Mouse (Mus musculus) right cerebral cortex, adult 2 months (tissue): Measurements from ENCODE around the gene Asap2.

Source experiments
- DNase-seq, 2 experiments: peaks; one replicate each; pipeline ENCODE4 v3.0.0; 2021 to 2022; ENCODE audit warnings: low spot score in 2 of 2

Asap2 gene

GRCm38 (mm10) chr12:21208172-21208795 lies 218.0 kb downstream of the Asap2 start:
- no peak for DNase-seq

DNA sequence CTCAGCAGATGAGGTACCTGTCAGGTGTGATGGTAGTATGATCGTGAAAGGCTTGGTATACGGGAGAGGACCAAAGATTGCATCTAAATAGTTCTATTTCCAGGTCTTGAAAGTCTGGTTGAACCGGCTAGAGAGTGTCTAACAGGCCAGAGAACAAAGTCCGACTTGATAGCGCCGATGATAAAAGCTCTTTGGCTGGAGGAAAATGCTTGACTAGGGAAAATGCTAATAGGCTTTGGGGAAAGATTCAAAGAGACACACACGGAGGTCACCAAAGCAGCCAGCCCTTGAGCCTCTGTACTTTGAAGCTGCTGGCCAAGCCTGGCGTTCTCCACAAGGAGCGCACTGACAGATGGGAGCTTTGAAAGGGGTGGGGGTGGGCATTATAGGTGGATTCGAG lies 219.0 kb downstream of the Asap2 start:
- no peak for DNase-seq

DNA sequence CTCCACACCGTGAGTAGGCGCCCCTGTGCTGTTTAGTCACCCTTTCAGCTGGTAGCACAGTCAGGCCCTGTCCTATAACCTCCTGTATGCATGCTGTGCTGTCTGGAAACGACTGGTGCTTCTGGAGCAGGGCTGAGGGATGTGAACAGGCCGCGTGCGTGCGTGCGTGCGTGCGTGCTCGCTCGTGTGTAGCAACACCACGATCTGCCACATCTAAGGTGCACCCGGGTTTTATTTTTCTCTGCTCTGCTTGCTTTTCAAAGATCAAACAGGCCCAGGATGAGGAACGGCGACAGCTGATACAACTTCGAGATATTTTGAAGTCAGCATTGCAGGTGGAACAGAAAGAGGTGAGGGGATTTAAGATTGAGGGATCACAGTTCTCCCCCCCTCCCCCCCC lies 222.6 kb downstream of the Asap2 start:
- DNase-seq: no peak

DNA sequence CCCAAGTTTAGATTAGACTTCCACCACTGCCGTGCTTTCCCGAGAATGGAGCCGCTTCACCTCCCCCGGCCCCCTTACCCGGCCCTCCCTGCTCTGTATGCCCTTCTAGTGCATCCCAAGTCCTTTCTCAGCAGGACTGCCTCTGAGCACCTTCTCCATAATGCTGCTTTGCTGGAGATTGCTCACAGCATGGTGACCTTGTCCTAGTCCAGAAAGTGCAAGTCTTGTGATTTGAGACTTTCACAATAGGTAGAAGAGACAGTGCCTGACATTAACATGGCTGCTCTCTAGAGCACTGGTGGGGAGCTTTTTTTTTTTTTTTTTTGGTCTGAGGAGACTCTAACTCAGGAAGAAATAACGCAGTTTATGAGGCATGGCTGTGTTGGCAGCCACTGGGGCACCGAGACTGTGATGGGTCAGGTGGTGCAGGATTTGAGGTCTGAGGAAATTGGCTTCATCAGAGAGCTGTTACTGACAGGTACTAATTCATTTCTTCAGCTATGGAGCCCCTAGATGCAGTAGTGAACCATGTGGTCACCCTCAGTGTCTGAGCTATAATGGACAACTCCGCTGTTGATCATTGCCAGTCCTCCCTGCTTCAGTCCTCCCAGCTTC lies 224.4 kb downstream of the Asap2 start:
- no peak for DNase-seq

- DNase-seq: no peak
These were observed 227.7 kb downstream of the Asap2 start for GRCm38 (mm10) chr12:21217776-21218444.

- no peak for DNase-seq
These were observed 230.3 kb downstream of the Asap2 start for GRCm38 (mm10) chr12:21220596-21220995.

DNA sequence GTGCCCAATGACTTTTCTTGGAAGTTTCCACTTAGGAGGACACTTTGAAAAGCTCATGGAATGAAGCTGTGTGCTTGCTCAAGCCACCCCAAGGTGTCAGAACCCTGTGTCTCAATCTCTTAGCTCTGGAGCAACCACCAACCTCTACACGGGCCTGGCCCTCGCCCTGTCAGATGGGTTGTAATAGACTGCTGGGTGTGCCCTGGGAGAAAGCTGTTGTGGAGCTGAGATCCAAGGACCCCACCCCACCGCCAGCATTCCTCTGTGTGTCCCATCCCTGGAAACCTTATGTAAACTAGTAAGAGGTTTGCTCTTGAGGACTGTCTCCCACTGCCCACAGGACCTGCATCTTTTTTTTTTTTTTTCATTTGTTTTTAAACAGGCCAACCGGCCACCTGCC lies 233.7 kb downstream of the Asap2 start:
- DNase-seq: no peak

- DNase-seq: no peak
These were observed 235.1 kb downstream of the Asap2 start for GRCm38 (mm10) chr12:21225358-21225757.

GRCm38 (mm10) chr12:21226316-21226715 lies 236.1 kb downstream of the Asap2 start:
- DNase-seq: no peak

- DNase-seq: no peak
These were observed 237.1 kb downstream of the Asap2 start for GRCm38 (mm10) chr12:21227076-21227980.

- no peak for DNase-seq
These were observed 238.4 kb downstream of the Asap2 start for GRCm38 (mm10) chr12:21228650-21229049.

GRCm38 (mm10) chr12:21229076-21229918 lies 239.0 kb downstream of the Asap2 start:
- DNase-seq: peak in 1 of 2 experiments; percentile 24

- DNase-seq: no peak
These were observed 243.5 kb downstream of the Asap2 start for GRCm38 (mm10) chr12:21233727-21234126.

DNA sequence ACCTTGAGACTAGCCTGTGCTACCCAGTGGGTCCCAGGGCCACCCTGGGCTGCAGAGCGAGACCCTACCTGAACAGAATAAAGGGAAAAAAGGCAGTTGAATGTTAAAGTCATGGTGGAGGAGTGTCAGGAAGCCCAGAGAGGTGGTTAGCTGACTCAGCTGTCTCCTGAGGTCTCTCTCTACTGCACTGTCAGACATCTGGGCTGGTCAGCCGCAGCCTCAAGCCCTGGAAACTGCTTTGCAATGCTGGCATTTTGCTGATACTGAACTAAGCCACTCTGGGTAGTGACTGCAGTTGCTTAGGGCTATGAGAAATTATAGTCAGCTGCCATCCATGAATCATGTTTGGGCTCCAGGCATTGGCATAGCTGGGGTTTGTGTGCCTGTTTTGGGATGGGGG lies 244.3 kb downstream of the Asap2 start:
- no peak for DNase-seq

DNA sequence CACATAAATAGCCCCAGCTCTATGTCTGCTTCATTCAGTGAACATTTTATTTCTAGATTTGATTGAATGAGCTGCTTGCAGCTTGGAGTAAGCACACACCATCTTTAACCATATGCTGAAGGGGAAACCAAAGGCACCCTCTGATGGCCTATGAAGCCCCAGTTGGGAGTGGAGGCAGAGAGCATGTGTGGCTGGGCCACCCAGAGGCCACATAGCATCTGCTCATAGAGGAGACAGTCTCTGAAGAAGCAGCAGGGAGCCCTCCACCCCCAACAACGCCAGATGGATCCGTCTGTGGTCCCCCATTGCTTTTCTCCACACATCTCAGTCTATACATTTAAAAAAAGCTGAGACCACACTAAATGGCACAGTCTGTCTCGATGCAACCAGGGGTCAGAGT lies 251.7 kb downstream of the Asap2 start:
- no peak for DNase-seq

DNA sequence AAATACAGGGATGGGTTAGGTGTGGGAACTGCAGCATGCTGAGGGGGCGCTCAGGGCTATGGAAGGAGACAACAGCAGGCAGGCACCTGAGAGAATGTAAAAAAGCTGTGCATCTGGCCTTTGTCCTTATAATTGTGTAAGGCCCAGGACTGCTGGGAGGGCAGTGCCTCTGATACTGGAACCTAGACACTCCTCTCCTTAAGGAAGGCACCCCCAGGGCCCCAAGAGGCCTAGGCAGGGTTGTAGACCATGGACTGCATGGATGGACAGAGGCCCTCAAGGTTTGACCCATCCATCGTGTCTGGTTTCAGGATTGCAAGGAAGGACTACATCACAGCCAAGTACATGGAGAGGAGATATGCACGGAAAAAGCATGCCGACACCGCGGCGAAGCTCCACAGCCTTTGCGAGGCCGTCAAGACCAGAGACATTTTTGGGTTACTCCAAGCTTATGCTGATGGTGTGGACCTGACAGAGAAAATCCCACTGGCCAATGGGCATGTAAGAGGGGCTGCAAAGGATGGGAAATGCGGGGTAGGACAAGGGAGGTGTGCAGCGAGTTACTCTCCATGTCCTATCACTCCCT lies 254.2 kb downstream of the Asap2 start:
- no peak for DNase-seq

- DNase-seq: no peak
These were observed 257.6 kb downstream of the Asap2 start for GRCm38 (mm10) chr12:21247711-21248392.

DNA sequence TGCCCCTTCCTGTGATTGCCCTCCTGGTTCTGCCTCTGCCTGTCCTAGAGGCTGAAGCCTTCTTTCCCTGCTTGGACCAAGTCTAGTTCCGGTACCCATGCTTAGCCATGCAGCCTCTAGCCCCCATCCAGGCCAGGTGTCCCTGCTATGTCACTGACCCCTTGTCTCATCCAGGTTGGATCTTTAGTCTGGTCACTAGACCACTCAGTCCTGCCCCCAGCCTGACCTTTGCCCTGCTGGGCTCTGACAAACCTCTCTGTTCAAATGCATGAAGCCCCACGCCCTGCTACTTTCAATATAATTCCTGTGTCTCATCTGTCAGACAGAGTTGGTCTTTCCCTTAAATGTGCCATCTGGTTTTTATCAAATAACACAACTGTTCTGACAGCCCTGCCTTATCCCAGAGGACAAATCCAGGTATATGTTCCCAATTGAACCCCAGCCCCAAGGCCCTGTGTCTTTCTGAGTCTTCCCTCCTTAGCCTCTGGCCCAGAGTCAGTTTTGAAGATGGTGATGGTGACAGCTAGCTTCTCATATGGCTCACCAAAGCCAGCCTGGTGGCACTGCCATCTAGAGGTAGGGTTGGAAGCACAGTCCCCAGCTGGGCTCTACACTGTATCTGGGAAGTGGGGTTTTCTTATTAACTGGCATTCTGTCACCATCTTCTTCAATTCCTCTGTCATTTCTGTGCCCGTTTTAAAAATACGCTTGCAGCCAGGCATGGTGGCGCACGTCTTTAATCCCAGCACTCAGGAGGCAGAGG lies 270.4 kb downstream of the Asap2 start:
- peak in 1 of 2 experiments; percentile 24 for DNase-seq

GRCm38 (mm10) chr12:21261521-21261920 lies 271.3 kb downstream of the Asap2 start:
- DNase-seq: no peak
